Mouse (Mus musculus): ENCODE results near the gene Eef1g.

Eef1g gene

GRCm38 (mm10) chr19:8942276-8942964 is 24.4 kb upstream of the Eef1g start:
- no peaks in the 10 kb centered on the region for H3K9me3 ChIP-seq (ENCODE audit: low read length)
- peaks cover 59% of the 10 kb centered on the region for H3K36me3 ChIP-seq (ENCODE audit: insufficient read depth, low read length)
- no peaks in the 10 kb centered on the region for H3K27me3 ChIP-seq (ENCODE audit: insufficient read depth, low read length)
- peaks cover 66% of the 10 kb centered on the region for H3K4me1 ChIP-seq (replicated peaks; ENCODE audit: low read depth, low read length)
- TF ChIP-seq POU5F1 (IDR thresholded peaks at IDR 0.05; ENCODE audit: borderline replicate concordance, low read length), result no peak
- TF ChIP-seq NANOG (IDR thresholded peaks at IDR 0.05; ENCODE audit: borderline replicate concordance, low read length), result no peak
- no peak for TF ChIP-seq CTCF (conservative IDR thresholded peaks at IDR 0.05; ENCODE audit: low read length)
- peak overlapping the region; percentile 97 for H3K4me3 ChIP-seq (replicated peaks; ENCODE audit: low read length)

GRCm38 (mm10) chr19:8943047-8943446 is 23.8 kb upstream of the Eef1g start:
- Histone ChIP-seq H3K27me3 (ENCODE audit: insufficient read depth, low read length) (no peaks in the 10 kb centered on the region), H3K4me1 (replicated peaks; ENCODE audit: low read depth, low read length) (peaks cover 64% of the 10 kb centered on the region), H3K9me3 (ENCODE audit: low read length) (no peaks in the 10 kb centered on the region), H3K36me3 (ENCODE audit: insufficient read depth, low read length) (peaks cover 60% of the 10 kb centered on the region), H3K4me3 (replicated peaks; ENCODE audit: low read length) (peak overlapping the region; percentile 97)
- TF ChIP-seq NANOG (IDR thresholded peaks at IDR 0.05; ENCODE audit: borderline replicate concordance, low read length) (no peak), POU5F1 (IDR thresholded peaks at IDR 0.05; ENCODE audit: borderline replicate concordance, low read length) (no peak)

GRCm38 (mm10) chr19:8944062-8944461 is 22.8 kb upstream of the Eef1g start:
- peaks cover 60% of the 10 kb centered on the region for H3K4me1 ChIP-seq (replicated peaks; ENCODE audit: low read depth, low read length)
- no peak for TF ChIP-seq CTCF (conservative IDR thresholded peaks at IDR 0.05; ENCODE audit: low read length)
- no peaks in the 10 kb centered on the region for H3K27me3 ChIP-seq (ENCODE audit: insufficient read depth, low read length)
- H3K9me3 ChIP-seq (ENCODE audit: low read length), result no peaks in the 10 kb centered on the region
- H3K4me3 ChIP-seq (replicated peaks; ENCODE audit: low read length), result peak overlapping the region; percentile 97
- peaks cover 61% of the 10 kb centered on the region for H3K36me3 ChIP-seq (ENCODE audit: insufficient read depth, low read length)

GRCm38 (mm10) chr19:8944750-8945149 is 22.1 kb upstream of the Eef1g start:
- Histone ChIP-seq H3K4me1 (replicated peaks; ENCODE audit: low read depth, low read length) (peaks cover 54% of the 10 kb centered on the region), H3K36me3 (ENCODE audit: insufficient read depth, low read length) (peaks cover 66% of the 10 kb centered on the region), H3K9me3 (ENCODE audit: low read length) (no peaks in the 10 kb centered on the region), H3K4me3 (replicated peaks; ENCODE audit: low read length) (peak overlapping the region; percentile 97), H3K27me3 (ENCODE audit: insufficient read depth, low read length) (no peaks in the 10 kb centered on the region)
- TF ChIP-seq POU5F1 (IDR thresholded peaks at IDR 0.05; ENCODE audit: borderline replicate concordance, low read length) (no peak), CTCF (conservative IDR thresholded peaks at IDR 0.05; ENCODE audit: low read length) (no peak), NANOG (IDR thresholded peaks at IDR 0.05; ENCODE audit: borderline replicate concordance, low read length) (no peak)

- H3K4me3 ChIP-seq (replicated peaks; ENCODE audit: low read length), result peak overlapping the region; percentile 97
- TF ChIP-seq CTCF (conservative IDR thresholded peaks at IDR 0.05; ENCODE audit: low read length) (no peak), POU5F1 (IDR thresholded peaks at IDR 0.05; ENCODE audit: borderline replicate concordance, low read length) (no peak), NANOG (IDR thresholded peaks at IDR 0.05; ENCODE audit: borderline replicate concordance, low read length) (no peak)
- no peaks in the 10 kb centered on the region for H3K9me3 ChIP-seq (ENCODE audit: low read length)
- H3K36me3 ChIP-seq (ENCODE audit: insufficient read depth, low read length), result peaks cover 71% of the 10 kb centered on the region
- H3K27me3 ChIP-seq (ENCODE audit: insufficient read depth, low read length), result no peaks in the 10 kb centered on the region
- peaks cover 49% of the 10 kb centered on the region for H3K4me1 ChIP-seq (replicated peaks; ENCODE audit: low read depth, low read length)
Observed at GRCm38 (mm10) chr19:8945251-8945650, 21.6 kb upstream of the Eef1g start.

- Histone ChIP-seq H3K4me1 (replicated peaks; ENCODE audit: low read depth, low read length) (peaks cover 42% of the 10 kb centered on the region), H3K9me3 (ENCODE audit: low read length) (no peaks in the 10 kb centered on the region), H3K27me3 (ENCODE audit: insufficient read depth, low read length) (no peaks in the 10 kb centered on the region), H3K4me3 (replicated peaks; ENCODE audit: low read length) (no peak overlapping the region), H3K36me3 (ENCODE audit: insufficient read depth, low read length) (peaks cover 87% of the 10 kb centered on the region)
- TF ChIP-seq POU5F1 (IDR thresholded peaks at IDR 0.05; ENCODE audit: borderline replicate concordance, low read length) (no peak), NANOG (IDR thresholded peaks at IDR 0.05; ENCODE audit: borderline replicate concordance, low read length) (no peak), CTCF (conservative IDR thresholded peaks at IDR 0.05; ENCODE audit: low read length) (no peak)
Observed at GRCm38 (mm10) chr19:8946929-8947328, 19.9 kb upstream of the Eef1g start.

- peaks cover 38% of the 10 kb centered on the region for H3K4me1 ChIP-seq (replicated peaks; ENCODE audit: low read depth, low read length)
- no peaks in the 10 kb centered on the region for H3K27me3 ChIP-seq (ENCODE audit: insufficient read depth, low read length)
- TF ChIP-seq POU5F1 (IDR thresholded peaks at IDR 0.05; ENCODE audit: borderline replicate concordance, low read length), result no peak
- TF ChIP-seq CTCF (conservative IDR thresholded peaks at IDR 0.05; ENCODE audit: low read length), result no peak
- TF ChIP-seq NANOG (IDR thresholded peaks at IDR 0.05; ENCODE audit: borderline replicate concordance, low read length), result no peak
- no peaks in the 10 kb centered on the region for H3K9me3 ChIP-seq (ENCODE audit: low read length)
- no peak overlapping the region for H3K4me3 ChIP-seq (replicated peaks; ENCODE audit: low read length)
- peaks cover 82% of the 10 kb centered on the region for H3K36me3 ChIP-seq (ENCODE audit: insufficient read depth, low read length)
Observed at GRCm38 (mm10) chr19:8950190-8950589, 16.7 kb upstream of the Eef1g start.

- no peak overlapping the region for H3K4me3 ChIP-seq (replicated peaks; ENCODE audit: low read length)
- H3K9me3 ChIP-seq (ENCODE audit: low read length), result no peaks in the 10 kb centered on the region
- peaks cover 42% of the 10 kb centered on the region for H3K4me1 ChIP-seq (replicated peaks; ENCODE audit: low read depth, low read length)
- H3K36me3 ChIP-seq (ENCODE audit: insufficient read depth, low read length), result peaks cover 82% of the 10 kb centered on the region
- TF ChIP-seq CTCF (conservative IDR thresholded peaks at IDR 0.05; ENCODE audit: low read length) (no peak), POU5F1 (IDR thresholded peaks at IDR 0.05; ENCODE audit: borderline replicate concordance, low read length) (no peak), NANOG (IDR thresholded peaks at IDR 0.05; ENCODE audit: borderline replicate concordance, low read length) (no peak)
- no peaks in the 10 kb centered on the region for H3K27me3 ChIP-seq (ENCODE audit: insufficient read depth, low read length)
Observed at GRCm38 (mm10) chr19:8952241-8952640, 14.6 kb upstream of the Eef1g start.
